Mouse (Mus musculus): ENCODE data around the gene Tchp. TPM values are rescaled to one million over a fixed set of nuclear protein-coding genes. Genes with fewer than 3 reads are reported as not detected.

Tchp gene
- polyA plus RNA-seq, 1 experiment from 2014 or later: 12.0 TPM

DNA sequence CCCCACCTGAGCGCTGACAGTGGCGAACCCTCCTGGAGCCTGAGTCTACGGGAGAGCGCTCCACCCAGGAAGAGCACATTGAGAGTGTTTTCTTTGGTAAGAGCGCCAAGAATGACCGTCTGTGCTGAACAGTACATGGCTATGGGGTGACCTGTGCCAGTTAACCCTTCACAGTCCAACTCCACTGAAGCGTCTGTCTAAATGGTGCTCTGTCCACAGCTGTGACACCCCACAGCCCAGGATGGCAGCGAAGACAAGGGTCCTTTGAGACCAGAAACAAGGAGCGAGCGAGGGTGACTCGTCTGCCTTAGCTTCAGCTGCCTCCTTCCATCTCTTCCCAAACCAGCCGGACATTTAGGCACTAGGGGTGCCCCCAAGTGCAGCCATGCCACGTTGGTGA, 18.9 kb upstream of the Tchp start:
- 82% methylated on average over 13 of the region's 13 CpGs for WGBS
- Histone ChIP-seq H3K4me1 (ENCODE audit: control insufficient read depth, insufficient read depth, low read length) (peaks cover 3% of the 10 kb centered on the region), H3K9me3 (replicated peaks; ENCODE audit: control insufficient read depth, low read length) (no peaks in the 10 kb centered on the region), H3K27me3 (ENCODE audit: control insufficient read depth, insufficient read depth, low read length) (no peaks in the 10 kb centered on the region), H3K27ac (replicated peaks; ENCODE audit: low read depth, low read length) (no peak overlapping the region), H3K4me3 (ENCODE audit: low read depth, low read length) (no peak overlapping the region), H3K9ac (replicated peaks; ENCODE audit: low read length) (no peak overlapping the region), H3K36me3 (replicated peaks; ENCODE audit: control insufficient read depth, insufficient read depth, low read depth, low read length) (no peaks in the 10 kb centered on the region), H3K4me2 (ENCODE audit: low read depth, low read length) (no peak overlapping the region)
- ATAC-seq (replicated peaks; ENCODE audit: insufficient number of reproducible peaks, low FRiP score, low TSS enrichment, low read depth): no peak
- no peak for DNase-seq (ENCODE audit: low spot score)

DNA sequence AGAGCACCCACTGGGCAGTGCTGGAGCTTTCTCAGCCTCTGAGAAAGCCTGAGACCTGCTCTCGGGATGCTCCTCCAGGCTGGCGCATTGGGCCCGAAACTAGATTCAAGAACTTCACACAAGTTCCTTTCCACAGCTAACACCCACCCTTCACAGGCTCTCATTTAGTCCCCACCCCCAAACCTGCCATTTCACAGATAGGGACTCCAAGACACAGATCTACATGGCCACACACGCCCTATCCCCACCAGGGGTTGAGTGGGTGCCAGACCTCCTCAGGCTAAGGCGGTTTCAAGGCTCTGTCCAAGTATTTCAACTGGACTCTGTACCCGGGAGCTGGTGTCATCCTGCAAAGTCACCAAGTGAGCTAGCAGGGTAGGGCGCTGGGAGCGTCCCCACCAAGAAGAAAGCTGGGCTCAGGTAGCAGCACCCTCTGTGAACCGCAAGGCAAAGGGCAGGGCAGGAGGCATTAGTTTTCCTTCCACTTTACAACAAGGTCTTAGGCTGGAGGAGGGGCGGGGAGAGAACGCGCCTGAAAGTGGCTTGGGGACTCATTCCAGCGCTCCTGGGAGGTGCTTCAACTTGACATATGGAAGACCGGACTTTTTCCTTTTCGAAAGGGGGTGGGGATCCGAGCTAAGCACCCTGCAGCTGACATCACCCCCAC, 17.7 kb upstream of the Tchp start:
- H3K36me3 ChIP-seq (replicated peaks; ENCODE audit: control insufficient read depth, insufficient read depth, low read depth, low read length): no peaks in the 10 kb centered on the region
- WGBS: 18% methylated on average over 16 of the region's 16 CpGs
- H3K4me1 ChIP-seq (ENCODE audit: control insufficient read depth, insufficient read depth, low read length): peaks cover 3% of the 10 kb centered on the region; the same call in 1 of the 2 replicates
- H3K4me2 ChIP-seq (ENCODE audit: low read depth, low read length): peak overlapping the region; percentile 92
- H3K27me3 ChIP-seq (ENCODE audit: control insufficient read depth, insufficient read depth, low read length): no peaks in the 10 kb centered on the region
- peak; percentile 23 for DNase-seq (ENCODE audit: low spot score)
- peak overlapping the region; percentile 76 for H3K9ac ChIP-seq (replicated peaks; ENCODE audit: low read length)
- no peak for ATAC-seq (replicated peaks; ENCODE audit: insufficient number of reproducible peaks, low FRiP score, low TSS enrichment, low read depth)
- peak overlapping the region; percentile 76 for H3K4me3 ChIP-seq (ENCODE audit: low read depth, low read length)
- H3K27ac ChIP-seq (replicated peaks; ENCODE audit: low read depth, low read length): no peak overlapping the region
- H3K9me3 ChIP-seq (replicated peaks; ENCODE audit: control insufficient read depth, low read length): no peaks in the 10 kb centered on the region

DNA sequence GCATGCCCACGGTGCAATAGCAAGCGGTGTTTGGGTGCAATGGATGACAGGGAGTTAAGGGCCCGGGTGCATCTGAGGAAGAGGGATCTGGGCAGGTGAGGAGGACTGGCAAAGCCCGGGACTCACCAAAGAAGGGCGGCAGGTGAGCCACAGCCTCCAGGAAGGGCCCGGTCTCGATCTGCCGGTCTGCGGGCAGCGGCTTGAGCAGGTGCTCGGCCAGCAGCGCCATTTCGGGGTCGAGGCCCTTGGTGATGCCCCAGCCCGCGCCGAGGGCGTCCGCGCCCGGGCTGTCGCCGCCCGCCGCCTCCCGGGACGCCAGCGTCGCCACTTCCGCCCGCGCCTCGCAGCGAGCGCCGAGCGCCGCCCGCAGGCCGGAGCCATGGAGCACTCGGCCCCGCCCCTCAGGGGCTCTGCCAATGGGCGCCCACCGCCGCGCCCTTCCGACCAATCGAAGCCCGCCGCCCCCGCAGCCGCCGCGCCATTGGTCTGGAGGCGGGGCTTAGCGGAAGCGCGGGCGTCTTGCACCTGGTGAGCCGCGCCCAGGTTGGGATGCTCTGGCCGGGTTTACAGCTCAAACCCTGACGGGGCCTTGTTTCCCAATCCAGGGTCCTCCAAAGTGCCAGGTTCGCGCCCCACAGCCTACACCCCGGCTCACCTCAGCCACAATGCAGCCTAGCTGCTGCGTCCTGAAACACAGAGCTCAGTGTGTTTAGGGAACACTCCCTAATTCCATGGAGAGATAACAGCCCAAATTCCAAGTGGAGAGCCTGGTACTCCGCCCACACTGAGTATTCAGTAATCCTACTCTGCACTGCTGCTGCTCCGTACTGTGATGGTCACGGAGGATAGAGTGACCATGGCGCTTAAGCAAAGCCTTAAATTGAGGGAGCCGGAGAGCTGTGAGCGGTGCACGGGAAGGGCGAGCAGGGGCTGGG, 16.7 kb upstream of the Tchp start, which contains the start of gene Gltp:
Gene Gltp (minus strand): TSS at position 352 of the 935 bp plus-strand sequence.
- Histone ChIP-seq H3K4me1 (ENCODE audit: control insufficient read depth, insufficient read depth, low read length) (peaks cover 3% of the 10 kb centered on the region; the same call in 1 of the 2 replicates), H3K9me3 (replicated peaks; ENCODE audit: control insufficient read depth, low read length) (no peaks in the 10 kb centered on the region), H3K36me3 (replicated peaks; ENCODE audit: control insufficient read depth, insufficient read depth, low read depth, low read length) (no peaks in the 10 kb centered on the region), H3K4me3 (ENCODE audit: low read depth, low read length) (peak within 1 kb of the TSS; percentile 76), H3K4me2 (ENCODE audit: low read depth, low read length) (peak within 1 kb of the TSS; percentile 92), H3K27me3 (ENCODE audit: control insufficient read depth, insufficient read depth, low read length) (no peaks in the 10 kb centered on the region), H3K27ac (replicated peaks; ENCODE audit: low read depth, low read length) (no peak within 1 kb of the TSS), H3K9ac (replicated peaks; ENCODE audit: low read length) (peak within 1 kb of the TSS; percentile 76)
- DNase-seq (ENCODE audit: low spot score) (peak; percentile 96), ATAC-seq (replicated peaks; ENCODE audit: insufficient number of reproducible peaks, low FRiP score, low TSS enrichment, low read depth) (peak; percentile 94)
- WGBS: 5% methylated on average over 49 of the region's 75 CpGs

DNA sequence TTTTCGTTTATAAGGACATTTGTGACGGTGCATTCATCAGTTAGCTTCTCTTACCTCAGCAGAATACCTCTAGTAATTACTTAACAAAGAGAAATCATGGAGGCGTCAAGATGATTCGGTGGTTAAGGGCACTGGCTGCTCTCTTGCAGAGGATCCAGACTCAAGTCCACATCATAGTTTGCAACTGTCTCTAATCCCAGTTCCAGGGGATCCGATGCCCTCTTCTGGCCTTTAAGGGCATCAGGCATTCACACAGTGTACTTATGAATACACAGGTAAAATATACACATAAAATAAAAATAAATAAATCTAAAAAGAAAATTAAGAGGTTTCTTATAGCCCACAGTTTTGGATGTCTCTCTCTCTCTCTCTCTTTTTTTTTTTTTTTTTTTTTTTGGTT, 11.8 kb upstream of the Tchp start:
- H3K36me3 ChIP-seq (replicated peaks; ENCODE audit: control insufficient read depth, insufficient read depth, low read depth, low read length): no peaks in the 10 kb centered on the region
- ATAC-seq (replicated peaks; ENCODE audit: insufficient number of reproducible peaks, low FRiP score, low TSS enrichment, low read depth) (no peak), DNase-seq (ENCODE audit: low spot score) (no peak)
- H3K27ac ChIP-seq (replicated peaks; ENCODE audit: low read depth, low read length): no peak overlapping the region
- no peaks in the 10 kb centered on the region for H3K4me1 ChIP-seq (ENCODE audit: control insufficient read depth, insufficient read depth, low read length)
- H3K9ac ChIP-seq (replicated peaks; ENCODE audit: low read length): no peak overlapping the region
- H3K9me3 ChIP-seq (replicated peaks; ENCODE audit: control insufficient read depth, low read length): no peaks in the 10 kb centered on the region
- no peaks in the 10 kb centered on the region for H3K27me3 ChIP-seq (ENCODE audit: control insufficient read depth, insufficient read depth, low read length)
- 67% methylated on average over 5 of the region's 5 CpGs for WGBS
- no peak overlapping the region for H3K4me2 ChIP-seq (ENCODE audit: low read depth, low read length)
- H3K4me3 ChIP-seq (ENCODE audit: low read depth, low read length): no peak overlapping the region

DNA sequence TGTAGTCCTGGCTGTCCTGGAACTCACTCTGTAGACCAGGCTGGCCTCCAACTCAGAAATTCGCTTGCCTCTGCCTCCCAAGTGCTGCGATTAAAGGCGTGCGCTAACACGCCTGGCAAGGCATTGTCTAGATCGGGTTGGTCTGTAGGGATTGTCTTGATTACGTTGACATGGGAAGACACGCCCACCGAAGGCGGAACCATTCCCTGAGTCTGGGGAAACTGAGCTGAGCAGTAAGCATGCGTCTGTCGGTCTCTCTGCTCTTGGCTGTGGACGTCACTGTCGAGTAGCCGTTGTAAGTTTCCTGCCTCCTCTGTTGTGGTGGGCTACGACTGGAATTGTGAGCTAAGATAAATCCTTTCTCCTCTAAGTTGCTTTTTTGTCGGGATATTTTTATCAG, 10.6 kb upstream of the Tchp start:
- Histone ChIP-seq H3K9me3 (replicated peaks; ENCODE audit: control insufficient read depth, low read length) (no peaks in the 10 kb centered on the region), H3K4me3 (ENCODE audit: low read depth, low read length) (no peak overlapping the region), H3K36me3 (replicated peaks; ENCODE audit: control insufficient read depth, insufficient read depth, low read depth, low read length) (no peaks in the 10 kb centered on the region), H3K27me3 (ENCODE audit: control insufficient read depth, insufficient read depth, low read length) (no peaks in the 10 kb centered on the region), H3K9ac (replicated peaks; ENCODE audit: low read length) (no peak overlapping the region), H3K27ac (replicated peaks; ENCODE audit: low read depth, low read length) (no peak overlapping the region), H3K4me2 (ENCODE audit: low read depth, low read length) (no peak overlapping the region), H3K4me1 (ENCODE audit: control insufficient read depth, insufficient read depth, low read length) (no peaks in the 10 kb centered on the region)
- WGBS: 80% methylated on average over 17 of the region's 17 CpGs
- DNase-seq (ENCODE audit: low spot score): no peak
- no peak for ATAC-seq (replicated peaks; ENCODE audit: insufficient number of reproducible peaks, low FRiP score, low TSS enrichment, low read depth)

DNA sequence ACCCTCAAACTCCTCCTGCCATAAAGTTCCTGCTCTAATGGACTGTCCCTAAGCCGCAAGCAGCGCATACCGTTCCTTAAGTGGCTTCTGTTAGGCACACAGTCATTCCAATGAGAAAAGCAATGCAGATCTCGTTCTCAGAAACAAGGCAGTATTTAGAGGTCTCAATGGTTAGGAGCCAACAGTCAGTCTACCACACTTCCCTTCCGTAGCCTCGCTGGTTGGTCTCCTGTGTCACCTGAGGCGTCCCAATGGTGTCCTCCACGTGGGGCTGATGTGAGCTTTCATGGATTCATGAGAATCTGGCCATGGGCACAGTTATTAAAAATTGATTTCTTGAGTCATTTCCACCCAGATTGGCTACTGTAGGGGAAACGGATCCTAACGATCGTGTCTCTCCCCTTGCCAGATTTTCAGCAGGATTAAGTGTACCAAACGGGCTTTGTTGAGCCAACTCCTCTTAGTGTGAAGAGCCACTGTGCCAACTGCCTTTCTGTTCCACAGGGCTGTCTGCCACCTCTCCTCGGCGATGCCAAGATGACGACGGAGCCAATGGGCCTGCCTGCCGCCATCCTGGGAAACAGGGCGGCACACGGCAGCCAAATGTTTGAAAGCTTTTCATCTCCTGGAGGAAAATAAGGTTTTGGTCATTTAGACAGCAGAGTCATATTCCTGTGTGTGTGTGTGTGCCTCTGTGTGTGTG, 9.4 kb upstream of the Tchp start:
- H3K27me3 ChIP-seq (ENCODE audit: control insufficient read depth, insufficient read depth, low read length): no peaks in the 10 kb centered on the region
- WGBS: 87% methylated on average over 19 of the region's 19 CpGs
- DNase-seq (ENCODE audit: low spot score) (no peak), ATAC-seq (replicated peaks; ENCODE audit: insufficient number of reproducible peaks, low FRiP score, low TSS enrichment, low read depth) (no peak)
- no peak overlapping the region for H3K27ac ChIP-seq (replicated peaks; ENCODE audit: low read depth, low read length)
- H3K36me3 ChIP-seq (replicated peaks; ENCODE audit: control insufficient read depth, insufficient read depth, low read depth, low read length): no peaks in the 10 kb centered on the region
- H3K4me1 ChIP-seq (ENCODE audit: control insufficient read depth, insufficient read depth, low read length): no peaks in the 10 kb centered on the region
- no peaks in the 10 kb centered on the region for H3K9me3 ChIP-seq (replicated peaks; ENCODE audit: control insufficient read depth, low read length)
- no peak overlapping the region for H3K9ac ChIP-seq (replicated peaks; ENCODE audit: low read length)
- H3K4me3 ChIP-seq (ENCODE audit: low read depth, low read length): no peak overlapping the region
- H3K4me2 ChIP-seq (ENCODE audit: low read depth, low read length): no peak overlapping the region

DNA sequence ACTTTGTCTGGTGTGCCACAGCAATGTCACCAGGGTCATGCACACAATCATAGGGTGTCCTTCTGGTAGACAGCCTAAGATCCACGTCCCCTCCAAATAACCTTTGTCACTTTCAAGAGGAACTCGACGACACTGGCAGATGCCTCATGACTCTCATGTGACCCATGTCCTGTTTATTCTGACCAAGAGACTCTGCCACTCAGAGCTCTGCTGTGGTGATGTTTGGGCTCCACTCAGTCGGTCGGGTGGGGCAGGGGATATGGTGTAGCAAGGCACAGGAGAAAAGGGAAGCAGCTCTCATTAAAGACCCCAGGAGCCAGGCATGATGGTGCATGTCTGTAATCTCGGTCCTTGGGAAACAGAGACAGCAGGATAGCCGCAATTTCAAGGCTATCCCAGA, 8.5 kb upstream of the Tchp start:
- Histone ChIP-seq H3K9me3 (replicated peaks; ENCODE audit: control insufficient read depth, low read length) (no peaks in the 10 kb centered on the region), H3K4me3 (ENCODE audit: low read depth, low read length) (no peak overlapping the region), H3K4me1 (ENCODE audit: control insufficient read depth, insufficient read depth, low read length) (no peaks in the 10 kb centered on the region), H3K4me2 (ENCODE audit: low read depth, low read length) (no peak overlapping the region), H3K36me3 (replicated peaks; ENCODE audit: control insufficient read depth, insufficient read depth, low read depth, low read length) (no peaks in the 10 kb centered on the region), H3K9ac (replicated peaks; ENCODE audit: low read length) (no peak overlapping the region), H3K27ac (replicated peaks; ENCODE audit: low read depth, low read length) (no peak overlapping the region), H3K27me3 (ENCODE audit: control insufficient read depth, insufficient read depth, low read length) (no peaks in the 10 kb centered on the region)
- DNase-seq (ENCODE audit: low spot score): no peak
- WGBS: 61% methylated on average over 7 of the region's 7 CpGs
- ATAC-seq (replicated peaks; ENCODE audit: insufficient number of reproducible peaks, low FRiP score, low TSS enrichment, low read depth): no peak
